8 mouse cellular contexts compared by ENCODE assay signal in genomic region chr8:115095548-115095947, GRCm38 (mm10).
DNase-seq lines count a peak whose midpoint lies in the region; ATAC-seq and TF ChIP-seq lines count a peak whose summit lies in the region.

No protein-coding gene starts in this region.

- no peak overlapping the region for H3K4me3 ChIP-seq in heart, embryonic 12.5 days
- no peak overlapping the region for H3K4me3 ChIP-seq in testis, adult 2 months (ENCODE audit: control insufficient read depth, low read depth, low read length)
- no peak overlapping the region for H3K4me3 ChIP-seq in liver, postnatal 0 days (ENCODE audit: low read depth, low read length)
- no peak overlapping the region for H3K4me3 ChIP-seq in forebrain, embryonic 15.5 days

- TF ChIP-seq POLR2A in testis, adult 2 months (IDR thresholded peaks at IDR 0.05; ENCODE audit: control insufficient read depth, low read depth, low read length), result no peak

- H3K4me1 ChIP-seq in heart, embryonic 12.5 days (replicated peaks), result peaks cover 9% of the 10 kb centered on the region
- no peaks in the 10 kb centered on the region for H3K4me1 ChIP-seq in testis, adult 2 months (ENCODE audit: control insufficient read depth, insufficient read depth, low read length)
- H3K4me1 ChIP-seq in liver, postnatal 0 days (ENCODE audit: insufficient read depth), result no peaks in the 10 kb centered on the region
- H3K4me1 ChIP-seq in forebrain, embryonic 15.5 days, result peaks cover 2% of the 10 kb centered on the region; the same call in 1 of the 2 replicates

- TF ChIP-seq EP300 in liver, postnatal 0 days (IDR thresholded peaks at IDR 0.05; ENCODE audit: low read depth), result no peak

- intact Hi-C loops in heart, postnatal 10 days (cut with DNase I), result loop anchor here (1.0 kb wide), 1 partner anchor 614 kb away; no protein-coding TSS in a partner anchor

- peak; percentile 28; the same call in 1 of the 2 replicates for TF ChIP-seq CTCF in testis, adult 2 months (IDR thresholded peaks at IDR 0.05; ENCODE audit: control insufficient read depth, insufficient read depth, insufficient replicate concordance, low read depth, low read length)
- TF ChIP-seq CTCF in liver, postnatal 0 days (IDR thresholded peaks at IDR 0.05; ENCODE audit: low read depth), result peak; percentile 67

- H3K27me3 ChIP-seq in heart, embryonic 12.5 days (replicated peaks), result no peaks in the 10 kb centered on the region
- H3K27me3 ChIP-seq in testis, adult 2 months (ENCODE audit: control insufficient read depth, insufficient read depth, low read length), result no peaks in the 10 kb centered on the region
- H3K27me3 ChIP-seq in liver, postnatal 0 days (ENCODE audit: insufficient read depth, low read length), result no peaks in the 10 kb centered on the region
- no peaks in the 10 kb centered on the region for H3K27me3 ChIP-seq in forebrain, embryonic 15.5 days

- H3K27ac ChIP-seq in heart, embryonic 12.5 days (ENCODE audit: poor library complexity, severe bottlenecking), result no peak overlapping the region
- H3K27ac ChIP-seq in testis, adult 2 months (ENCODE audit: control insufficient read depth, insufficient read depth, low read depth, low read length), result no peak overlapping the region
- H3K27ac ChIP-seq in liver, postnatal 0 days (ENCODE audit: low read depth), result no peak overlapping the region
- no peak overlapping the region for H3K27ac ChIP-seq in forebrain, embryonic 15.5 days (replicated peaks)

- peak; percentile 18 to 37 for DNase-seq in heart, postnatal 10 days
- no peak for DNase-seq in testis, postnatal 14 days (ENCODE audit: low spot score)
- peak; percentile 53 to 54 for DNase-seq in cerebellum, postnatal 10 days
- DNase-seq in liver, postnatal 0 days, result peak; percentile 18
- peak; percentile 39 to 45 for DNase-seq in thymus, postnatal 36 days

- no peaks in the 10 kb centered on the region for H3K36me3 ChIP-seq in heart, embryonic 12.5 days
- no peaks in the 10 kb centered on the region for H3K36me3 ChIP-seq in testis, adult 2 months (ENCODE audit: control insufficient read depth, insufficient read depth, low read length)
- H3K36me3 ChIP-seq in liver, postnatal 0 days (replicated peaks; ENCODE audit: insufficient read depth, low read length), result no peaks in the 10 kb centered on the region
- H3K36me3 ChIP-seq in forebrain, embryonic 15.5 days, result no peaks in the 10 kb centered on the region

- 86% methylated on average over 4 of the region's 4 CpGs for WGBS in heart, embryonic 12.5 days
- WGBS in liver, postnatal 0 days (ENCODE audit: insufficient replicate concordance), result 82% methylated on average over 4 of the region's 4 CpGs
- 88% methylated on average over 4 of the region's 4 CpGs for WGBS in forebrain, embryonic 15.5 days

- H3K9me3 ChIP-seq in heart, embryonic 12.5 days (replicated peaks), result no peaks in the 10 kb centered on the region
- H3K9me3 ChIP-seq in liver, postnatal 0 days (ENCODE audit: low read length), result no peaks in the 10 kb centered on the region
- no peaks in the 10 kb centered on the region for H3K9me3 ChIP-seq in forebrain, embryonic 15.5 days

- ATAC-seq in heart, embryonic 12.5 days (ENCODE audit: insufficient number of reproducible peaks, low FRiP score), result no peak
- ATAC-seq in liver, postnatal 0 days, result no peak
- no peak for ATAC-seq in forebrain, embryonic 15.5 days (replicated peaks)

- H3K9ac ChIP-seq in heart, embryonic 12.5 days, result no peak overlapping the region
- no peak overlapping the region for H3K9ac ChIP-seq in liver, postnatal 0 days (replicated peaks)
- H3K9ac ChIP-seq in forebrain, embryonic 15.5 days (replicated peaks), result no peak overlapping the region

- no peak overlapping the region for H3K4me2 ChIP-seq in heart, embryonic 12.5 days
- H3K4me2 ChIP-seq in liver, postnatal 0 days (ENCODE audit: low read depth, low read length), result no peak overlapping the region
- no peak overlapping the region for H3K4me2 ChIP-seq in forebrain, embryonic 15.5 days (replicated peaks)
